Mouse (Mus musculus): ENCODE results near the gene Fam169b.

Fam169b gene

GRCm38 (mm10) chr7:68408611-68409010 lies 135.0 kb downstream of the Fam169b start:
- no peak for DNase-seq (ENCODE audit: low spot score)

All from embryo, embryonic 10 days (tissue).